Mouse (Mus musculus) liver, embryonic 14.5 days (tissue): Measurements from ENCODE around the gene Gm6592. TPM values are rescaled to one million over a fixed set of nuclear protein-coding genes. Genes with fewer than 3 reads are reported as not detected.
"Not testable (repeated sequence)": the region's sequence is repeated elsewhere in the genome, so short reads cannot be mapped to it uniquely, and the experiment has no call there.

ENCODE experiments used
- ATAC-seq: fragments of 200-750 bp; cut with Nextera tagmentation; 2 replicates; pipeline ENCODE4 v1.8.0; 2017; ENCODE audit warnings: moderate number of reproducible peaks, mild to moderate bottlenecking, moderate library complexity; ENCODE audit not compliant: insufficient read depth
- DNase-seq, 3 experiments: peaks; one replicate each; pipeline ENCODE4 v3.0.0-alpha.2; 2012 to 2013; ENCODE audit warnings: low read depth in 3 of 3, low spot score in 3 of 3
- H3K27ac ChIP-seq: fragments of 300-500 bp; sonication (generic); 2 replicates; pipeline ENCODE4 v1.5.1; 2014; ENCODE audit warnings: moderate library complexity, mild to moderate bottlenecking, control low read depth, inconsistent platforms
- H3K27me3 ChIP-seq: fragments of 300-500 bp; sonication (generic); 2 replicates; pipeline ENCODE4 v1.6.1; 2014; ENCODE audit warnings: mild to moderate bottlenecking, low read length, moderate library complexity; ENCODE audit not compliant: control insufficient read depth, insufficient read depth
- H3K36me3 ChIP-seq: fragments of 300-500 bp; sonication (generic); replicated peaks from 2 replicates; pipeline ENCODE4 v1.6.1; 2014; ENCODE audit warnings: low read depth; ENCODE audit not compliant: control insufficient read depth, insufficient read depth
- H3K4me1 ChIP-seq, 2 experiments: fragments of 200-500 bp in 1 of 2; fragments of 300-500 bp in 1 of 2; sonication (generic) in 1 of 2; replicated peaks; 2 replicates each; pipeline ENCODE4 v1.6.1; 2012 to 2014; ENCODE audit warnings: antibody characterized with exemption in 1 of 2, inconsistent platforms in 1 of 2, low read length in 1 of 2; ENCODE audit not compliant: control insufficient read depth in 2 of 2, insufficient read depth in 2 of 2
- H3K4me2 ChIP-seq: fragments of 300-500 bp; sonication (generic); 2 replicates; pipeline ENCODE4 v1.6.1; 2014; ENCODE audit warnings: low read depth, mild to moderate bottlenecking, control low read depth, moderate library complexity
- H3K4me3 ChIP-seq, 2 experiments: fragments of 200-500 bp in 1 of 2; fragments of 300-500 bp in 1 of 2; sonication (generic) in 1 of 2; 2 replicates each; pipeline ENCODE4 v1.5.1; 2012 to 2014; ENCODE audit warnings: low read depth in 2 of 2, low read length in 2 of 2, mild to moderate bottlenecking in 2 of 2, control low read depth in 1 of 2, inconsistent platforms in 1 of 2, moderate library complexity in 1 of 2; ENCODE audit not compliant: insufficient read depth in 1 of 2
- H3K9ac ChIP-seq: fragments of 300-500 bp; sonication (generic); replicated peaks from 2 replicates; pipeline ENCODE4 v1.6.1; 2014; ENCODE audit warnings: mild to moderate bottlenecking, control low read depth, moderate library complexity
- H3K9me3 ChIP-seq: fragments of 300-500 bp; sonication (generic); 2 replicates; pipeline ENCODE4 v1.6.1; 2016; ENCODE audit warnings: low read length, mixed read lengths; ENCODE audit not compliant: control insufficient read depth
- CTCF ChIP-seq: IDR thresholded peaks from 2 replicates; pipeline ENCODE4 v1.5.1; 2016; ENCODE audit warnings: antibody characterized with exemption, low read depth, control low read depth
- EP300 ChIP-seq: IDR thresholded peaks from 2 replicates; pipeline ENCODE4 v1.6.1; 2016; ENCODE audit warnings: antibody characterized with exemption, low read depth
- WGBS: fragments of 180-500 bp; shearing (Covaris S2); extraction: QIAGEN DNeasy Blood & Tissue Kit; methylation state at CpG from one replicate; pipeline ENCODE4 v1.1.7; 2014; ENCODE audit not compliant: insufficient replicate concordance; 5-methylcytosine and 5-hydroxymethylcytosine counted together
- polyA plus RNA-seq, 2 experiments: library from polyadenylated mRNA; depleted of rRNA in 1 of 2; stranded (reverse) in 1 of 2; unstranded in 1 of 2; fragments of >200 nt; fragmentation: Nextera tagmentation in 1 of 2; extraction: Ambion mirVana in 1 of 2; gene quantifications; 2 replicates each; pipeline versions ENCODE4 v1.2.1 to v1.2.3; 2012 to 2014

Gene Gm6592
- polyA plus RNA-seq (2012; rRNA removed): not detected in 2 replicates
- polyA plus RNA-seq (2014; fragmentation: Nextera tagmentation; extraction: Ambion mirVana): not detected in 2 replicates

- ATAC-seq (no peak), DNase-seq (no peak)
- H3K9ac ChIP-seq: no peak within 1 kb of the TSS
- no peaks in the 10 kb centered on the region for H3K4me1 ChIP-seq
- H3K4me2 ChIP-seq: no peak within 1 kb of the TSS
- no peaks in the 10 kb centered on the region for H3K9me3 ChIP-seq
- WGBS: 50% methylated on average over 1 of the region's 1 CpGs
- H3K27ac ChIP-seq: no peak within 1 kb of the TSS
- H3K27me3 ChIP-seq: no peaks in the 10 kb centered on the region
- TF ChIP-seq CTCF (no peak), EP300 (no peak)
- H3K36me3 ChIP-seq: no peaks in the 10 kb centered on the region
- H3K4me3 ChIP-seq: no peak within 1 kb of the TSS
Measured at GRCm38 (mm10) chrX:8843694-8844093, at the start of gene Gm6592. Gene Gm6592, plus strand, starts transcription at chrX:8843994.

- not testable (repeated sequence) for H3K4me1 ChIP-seq, H3K4me2 ChIP-seq, H3K9me3 ChIP-seq, DNase-seq, H3K27me3 ChIP-seq, H3K27ac ChIP-seq, H3K36me3 ChIP-seq, H3K9ac ChIP-seq, H3K4me3 ChIP-seq, ATAC-seq
- 51% methylated on average over 4 of the region's 4 CpGs for WGBS
Measured at GRCm38 (mm10) chrX:8803391-8803790, 40.4 kb upstream of the Gm6592 start, which contains the start of gene Ssxb5. Gene Ssxb5, plus strand, starts transcription at chrX:8803691.

GRCm38 (mm10) chrX:8832043-8832442 lies 11.8 kb upstream of the Gm6592 start:
- ATAC-seq: no peak
- Histone ChIP-seq H3K4me3 (no peak overlapping the region), H3K27me3 (no peaks in the 10 kb centered on the region), H3K36me3 (no peaks in the 10 kb centered on the region), H3K27ac (no peak overlapping the region), H3K4me1 (no peaks in the 10 kb centered on the region), H3K4me2 (no peak overlapping the region), H3K9me3 (no peaks in the 10 kb centered on the region), H3K9ac (no peak overlapping the region)
- peak; percentile 45 for TF ChIP-seq CTCF
- no peak for TF ChIP-seq EP300
- no peak for DNase-seq

- no peak for ATAC-seq
- Histone ChIP-seq H3K9ac (no peak overlapping the region), H3K36me3 (no peaks in the 10 kb centered on the region), H3K27me3 (no peaks in the 10 kb centered on the region), H3K4me2 (no peak overlapping the region), H3K4me3 (no peak overlapping the region), H3K27ac (no peak overlapping the region), H3K4me1 (no peaks in the 10 kb centered on the region), H3K9me3 (no peaks in the 10 kb centered on the region)
- WGBS: 71% methylated on average over 10 of the region's 10 CpGs
- TF ChIP-seq CTCF (no peak), EP300 (no peak)
- no peak for DNase-seq
Measured at GRCm38 (mm10) chrX:8852486-8852885, 8.7 kb downstream of the Gm6592 start.

GRCm38 (mm10) chrX:8864331-8864730 lies 20.5 kb downstream of the Gm6592 start:
- peak; percentile 35; the same call in 1 of the 2 replicates for TF ChIP-seq CTCF
- peak in 2 of 3 experiments; percentile 0 to 4 for DNase-seq
- H3K4me2 ChIP-seq, H3K9me3 ChIP-seq, H3K27me3 ChIP-seq, H3K4me1 ChIP-seq, H3K36me3 ChIP-seq, ATAC-seq, H3K27ac ChIP-seq, H3K4me3 ChIP-seq, H3K9ac ChIP-seq: not testable (repeated sequence)
- 0% methylated on average over 3 of the region's 3 CpGs for WGBS

- 86% methylated on average over 3 of the region's 4 CpGs for WGBS
- not testable (repeated sequence) for H3K9me3 ChIP-seq, DNase-seq, H3K27me3 ChIP-seq, H3K4me3 ChIP-seq, H3K4me1 ChIP-seq, H3K36me3 ChIP-seq, ATAC-seq, H3K9ac ChIP-seq, H3K27ac ChIP-seq, H3K4me2 ChIP-seq
Measured at GRCm38 (mm10) chrX:8873953-8874352, 30.2 kb downstream of the Gm6592 start, which contains the start of gene Gm5751. Gene Gm5751, plus strand, starts transcription at chrX:8874253.
